Mouse (Mus musculus): ENCODE data around the gene Nbr1. TPM values are rescaled to one million over a fixed set of nuclear protein-coding genes. Genes with fewer than 3 reads are reported as not detected.
A peak's percentile ranks its signal among the peaks of the same experiment; 100 is the strongest.

Gene Nbr1
- polyA plus RNA-seq (2015; fragmentation: Nextera tagmentation; extraction: Ambion mirVana) = 74.8 and 76.4 TPM in 2 replicates

GRCm38 (mm10) chr11:101551751-101552475 is at the start of gene Nbr1, which contains the start of gene Brca1:
Nbr1 (plus strand) TSS chr11:101552149.
Brca1 (minus strand) TSS chr11:101551955.
- H3K4me3 ChIP-seq (replicated peaks) = peak within 1 kb of the TSS; percentile 82
- peak within 1 kb of the TSS; percentile 96 for H3K27ac ChIP-seq
- H3K4me1 ChIP-seq = peaks cover 31% of the 10 kb centered on the region
- WGBS = under 1% methylated on average over 43 of the region's 43 CpGs
- peak within 1 kb of the TSS; percentile 80 for H3K4me2 ChIP-seq
- peak within 1 kb of the TSS; percentile 71 for H3K9ac ChIP-seq
- peaks cover 33% of the 10 kb centered on the region for H3K36me3 ChIP-seq
- no peaks in the 10 kb centered on the region for H3K9me3 ChIP-seq (replicated peaks)
- no peaks in the 10 kb centered on the region for H3K27me3 ChIP-seq
- peak; percentile 83 for ATAC-seq (replicated peaks; ENCODE audit: low FRiP score)

- H3K4me1 ChIP-seq = no peaks in the 10 kb centered on the region
- no peak overlapping the region for H3K4me2 ChIP-seq
- 86% methylated on average over 5 of the region's 5 CpGs for WGBS
- H3K4me3 ChIP-seq (replicated peaks) = no peak overlapping the region
- no peak overlapping the region for H3K9ac ChIP-seq
- H3K36me3 ChIP-seq = peaks cover 84% of the 10 kb centered on the region
- H3K9me3 ChIP-seq (replicated peaks) = no peaks in the 10 kb centered on the region
- H3K27ac ChIP-seq = no peak overlapping the region
- no peaks in the 10 kb centered on the region for H3K27me3 ChIP-seq
- ATAC-seq (replicated peaks; ENCODE audit: low FRiP score) = no peak
These were observed 45.6 kb upstream of the Nbr1 start for GRCm38 (mm10) chr11:101506269-101506780.

- Histone ChIP-seq H3K4me3 (replicated peaks) (no peak overlapping the region), H3K36me3 (peaks cover 84% of the 10 kb centered on the region)
These were observed 44.9 kb upstream of the Nbr1 start for GRCm38 (mm10) chr11:101507090-101507489.

DNA sequence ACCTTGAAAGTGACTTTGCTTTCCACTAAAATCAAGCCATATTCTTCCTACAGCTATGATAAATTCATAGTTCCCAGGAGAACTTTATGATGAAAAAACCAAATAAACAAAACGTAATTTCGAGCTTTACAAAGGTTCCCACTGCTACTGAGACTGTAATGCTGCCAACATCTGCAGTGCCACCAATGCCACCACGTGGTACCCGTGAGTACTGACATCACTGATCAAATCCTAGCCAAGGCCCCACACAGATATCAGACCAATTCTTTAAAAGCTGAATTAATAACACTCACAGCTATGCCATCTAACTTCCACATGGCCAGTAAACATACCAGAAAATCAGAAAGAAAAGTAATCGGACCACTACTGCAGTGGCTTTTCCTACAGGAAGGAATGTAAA is 33.0 kb upstream of the Nbr1 start:
- H3K4me1 ChIP-seq = no peaks in the 10 kb centered on the region
- no peaks in the 10 kb centered on the region for H3K9me3 ChIP-seq (replicated peaks)
- no peak overlapping the region for H3K4me3 ChIP-seq (replicated peaks)
- H3K4me2 ChIP-seq = no peak overlapping the region
- no peak overlapping the region for H3K27ac ChIP-seq
- no peak for ATAC-seq (replicated peaks; ENCODE audit: low FRiP score)
- 80% methylated on average over 5 of the region's 5 CpGs for WGBS
- peaks cover 62% of the 10 kb centered on the region for H3K36me3 ChIP-seq
- H3K27me3 ChIP-seq = no peaks in the 10 kb centered on the region
- no peak overlapping the region for H3K9ac ChIP-seq

More at GRCm38 (mm10) chr11:101507090-101507489, 44.9 kb upstream of the Nbr1 start:
- Histone ChIP-seq H3K9ac (no peak overlapping the region), H3K27ac (no peak overlapping the region), H3K4me2 (no peak overlapping the region), H3K4me1 (no peaks in the 10 kb centered on the region), H3K9me3 (replicated peaks) (no peaks in the 10 kb centered on the region), H3K27me3 (no peaks in the 10 kb centered on the region)
- ATAC-seq (replicated peaks; ENCODE audit: low FRiP score) = no peak
- 93% methylated on average over 7 of the region's 7 CpGs for WGBS

- Histone ChIP-seq H3K9me3 (replicated peaks) (no peaks in the 10 kb centered on the region), H3K27ac (no peak overlapping the region), H3K4me3 (replicated peaks) (no peak overlapping the region), H3K36me3 (peaks cover 62% of the 10 kb centered on the region), H3K4me2 (no peak overlapping the region), H3K27me3 (no peaks in the 10 kb centered on the region), H3K4me1 (no peaks in the 10 kb centered on the region), H3K9ac (no peak overlapping the region)
- no peak for ATAC-seq (replicated peaks; ENCODE audit: low FRiP score)
- 87% methylated on average over 6 of the region's 6 CpGs for WGBS
These were observed 32.6 kb upstream of the Nbr1 start for GRCm38 (mm10) chr11:101519364-101519763.

GRCm38 (mm10) chr11:101524446-101524845 is 27.5 kb upstream of the Nbr1 start:
- Histone ChIP-seq H3K9ac (no peak overlapping the region), H3K27ac (no peak overlapping the region), H3K4me3 (replicated peaks) (no peak overlapping the region), H3K27me3 (no peaks in the 10 kb centered on the region), H3K9me3 (replicated peaks) (no peaks in the 10 kb centered on the region), H3K4me1 (no peaks in the 10 kb centered on the region), H3K4me2 (no peak overlapping the region), H3K36me3 (peaks cover 69% of the 10 kb centered on the region)
- WGBS = 89% methylated on average over 8 of the region's 8 CpGs
- ATAC-seq (replicated peaks; ENCODE audit: low FRiP score) = no peak

DNA sequence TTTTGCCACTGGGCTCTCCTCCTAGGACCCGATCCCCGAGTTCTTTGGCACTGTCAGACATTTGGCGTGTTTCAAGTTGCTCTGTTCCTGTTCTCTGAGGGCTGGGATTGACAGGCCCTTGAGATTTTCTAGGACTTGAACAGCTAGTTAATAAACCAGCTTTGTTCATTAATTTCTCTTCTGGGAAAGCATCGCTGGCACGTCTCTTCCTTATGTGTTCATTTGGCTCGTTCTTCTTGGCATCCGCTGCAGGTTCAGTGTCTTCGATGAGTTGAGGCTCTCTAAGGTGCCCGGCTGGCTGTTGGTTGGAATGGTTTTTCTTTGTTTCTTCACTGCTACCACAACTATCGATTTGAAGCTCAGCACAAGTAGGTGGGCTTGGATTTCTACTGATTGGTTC is 26.9 kb upstream of the Nbr1 start:
- no peak for ATAC-seq (replicated peaks; ENCODE audit: low FRiP score)
- Histone ChIP-seq H3K4me1 (no peaks in the 10 kb centered on the region), H3K9ac (no peak overlapping the region), H3K27ac (no peak overlapping the region), H3K27me3 (no peaks in the 10 kb centered on the region), H3K36me3 (peaks cover 74% of the 10 kb centered on the region), H3K4me2 (no peak overlapping the region), H3K9me3 (replicated peaks) (no peaks in the 10 kb centered on the region), H3K4me3 (replicated peaks) (no peak overlapping the region)
- 96% methylated on average over 10 of the region's 10 CpGs for WGBS

- Histone ChIP-seq H3K27me3 (no peaks in the 10 kb centered on the region), H3K27ac (no peak overlapping the region), H3K9me3 (replicated peaks) (no peaks in the 10 kb centered on the region), H3K4me3 (replicated peaks) (no peak overlapping the region), H3K9ac (no peak overlapping the region), H3K36me3 (peaks cover 82% of the 10 kb centered on the region), H3K4me1 (no peaks in the 10 kb centered on the region), H3K4me2 (no peak overlapping the region)
- WGBS = 92% methylated on average over 9 of the region's 9 CpGs
- no peak for ATAC-seq (replicated peaks; ENCODE audit: low FRiP score)
These were observed 25.9 kb upstream of the Nbr1 start for GRCm38 (mm10) chr11:101525936-101526595.

GRCm38 (mm10) chr11:101526686-101527085 is 25.3 kb upstream of the Nbr1 start:
- peaks cover 88% of the 10 kb centered on the region for H3K36me3 ChIP-seq
- 89% methylated on average over 4 of the region's 4 CpGs for WGBS
- H3K9me3 ChIP-seq (replicated peaks) = no peaks in the 10 kb centered on the region
- H3K9ac ChIP-seq = no peak overlapping the region
- no peaks in the 10 kb centered on the region for H3K27me3 ChIP-seq
- H3K4me1 ChIP-seq = no peaks in the 10 kb centered on the region
- no peak overlapping the region for H3K4me3 ChIP-seq (replicated peaks)
- no peak overlapping the region for H3K27ac ChIP-seq
- ATAC-seq (replicated peaks; ENCODE audit: low FRiP score) = no peak
- no peak overlapping the region for H3K4me2 ChIP-seq

DNA sequence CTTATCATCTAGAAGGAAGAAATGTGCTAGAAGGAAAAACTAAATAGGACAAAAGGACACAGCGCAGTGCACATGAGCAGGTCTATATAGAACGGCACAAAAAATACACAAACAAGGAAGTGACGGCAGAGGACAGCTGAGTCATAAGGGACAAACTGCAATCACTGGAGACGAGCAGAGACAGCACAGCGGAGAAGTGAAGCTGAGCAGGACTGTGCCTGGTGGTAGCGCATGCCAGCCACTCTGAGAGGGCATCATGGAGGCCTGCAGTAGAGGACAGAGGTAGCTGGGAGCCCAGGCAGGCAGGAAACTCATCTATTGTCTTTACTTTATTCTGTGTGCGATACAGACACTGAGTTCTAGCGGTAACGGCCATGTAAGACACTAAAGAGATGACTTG is 8.4 kb upstream of the Nbr1 start:
- no peak overlapping the region for H3K9ac ChIP-seq
- H3K36me3 ChIP-seq = peaks cover 63% of the 10 kb centered on the region
- H3K27me3 ChIP-seq = no peaks in the 10 kb centered on the region
- no peak for ATAC-seq (replicated peaks; ENCODE audit: low FRiP score)
- H3K4me3 ChIP-seq (replicated peaks) = no peak overlapping the region
- H3K4me1 ChIP-seq = no peaks in the 10 kb centered on the region
- no peaks in the 10 kb centered on the region for H3K9me3 ChIP-seq (replicated peaks)
- WGBS = 90% methylated on average over 9 of the region's 9 CpGs
- no peak overlapping the region for H3K4me2 ChIP-seq
- H3K27ac ChIP-seq = no peak overlapping the region

GRCm38 (mm10) chr11:101544132-101544531 is 7.8 kb upstream of the Nbr1 start:
- no peak overlapping the region for H3K27ac ChIP-seq
- H3K9ac ChIP-seq = no peak overlapping the region
- H3K4me3 ChIP-seq (replicated peaks) = no peak overlapping the region
- no peak overlapping the region for H3K4me2 ChIP-seq
- ATAC-seq (replicated peaks; ENCODE audit: low FRiP score) = no peak
- H3K9me3 ChIP-seq (replicated peaks) = no peaks in the 10 kb centered on the region
- 76% methylated on average over 1 of the region's 1 CpGs for WGBS
- peaks cover 62% of the 10 kb centered on the region for H3K36me3 ChIP-seq
- H3K4me1 ChIP-seq = no peaks in the 10 kb centered on the region
- no peaks in the 10 kb centered on the region for H3K27me3 ChIP-seq

- H3K4me1 ChIP-seq = peaks cover 17% of the 10 kb centered on the region
- no peak overlapping the region for H3K4me2 ChIP-seq
- no peaks in the 10 kb centered on the region for H3K9me3 ChIP-seq (replicated peaks)
- peaks cover 35% of the 10 kb centered on the region for H3K36me3 ChIP-seq
- no peak overlapping the region for H3K9ac ChIP-seq
- ATAC-seq (replicated peaks; ENCODE audit: low FRiP score) = no peak
- no peaks in the 10 kb centered on the region for H3K27me3 ChIP-seq
- no peak overlapping the region for H3K27ac ChIP-seq
- no peak overlapping the region for H3K4me3 ChIP-seq (replicated peaks)
These were observed 3.4 kb upstream of the Nbr1 start for GRCm38 (mm10) chr11:101548526-101548925.

Measured in kidney, embryonic 15.5 days (tissue).